Mouse (Mus musculus) forebrain, embryonic 12.5 days (tissue): ENCODE results near the gene Sowahc. TPM values are rescaled to one million over a fixed set of nuclear protein-coding genes. Genes with fewer than 3 reads are reported as not detected.

Experiments
- ATAC-seq: fragments of 200-750 bp; cut with Nextera tagmentation; 2 replicates; pipeline ENCODE4 v1.8.0; 2017; ENCODE audit warnings: moderate TSS enrichment; ENCODE audit not compliant: low FRiP score
- H3K27ac ChIP-seq: fragments of 300-500 bp; sonication (generic); 2 replicates; pipeline ENCODE4 v1.5.1; 2016; ENCODE audit warnings: mild to moderate bottlenecking
- H3K27me3 ChIP-seq: fragments of 300-500 bp; sonication (generic); 2 replicates; pipeline ENCODE4 v1.6.1; 2016; ENCODE audit warnings: mild to moderate bottlenecking
- H3K36me3 ChIP-seq: fragments of 300-500 bp; sonication (generic); replicated peaks from 2 replicates; pipeline ENCODE4 v1.6.1; 2016; ENCODE audit warnings: mild to moderate bottlenecking
- H3K4me1 ChIP-seq: fragments of 300-500 bp; sonication (generic); 2 replicates; pipeline ENCODE4 v1.6.1; 2016
- H3K4me2 ChIP-seq: fragments of 300-500 bp; sonication (generic); 2 replicates; pipeline ENCODE4 v1.6.1; 2016; ENCODE audit warnings: mild to moderate bottlenecking, moderate library complexity
- H3K4me3 ChIP-seq: fragments of 300-500 bp; sonication (generic); replicated peaks from 2 replicates; pipeline ENCODE4 v1.5.1; 2016; ENCODE audit warnings: mild to moderate bottlenecking
- H3K9ac ChIP-seq: fragments of 300-500 bp; sonication (generic); 2 replicates; pipeline ENCODE4 v1.6.1; 2016; ENCODE audit warnings: mild to moderate bottlenecking
- H3K9me3 ChIP-seq: fragments of 300-500 bp; sonication (generic); 2 replicates; pipeline ENCODE4 v1.6.1; 2016
- WGBS: fragments of 180-500 bp; shearing (Covaris S2); methylation state at CpG from one replicate; pipeline ENCODE4 v1.1.7; 2016; 5-methylcytosine and 5-hydroxymethylcytosine counted together
- polyA plus RNA-seq: library from polyadenylated mRNA; unstranded; fragments of >200 nt; fragmentation: Nextera tagmentation; extraction: Ambion mirVana; gene quantifications from 2 replicates; pipeline ENCODE4 v1.2.1, GENCODE M21; 2016

Sowahc gene
- polyA plus RNA-seq, 1 experiment from 2014 or later, result 19.7 TPM

- no peak for ATAC-seq
- Histone ChIP-seq H3K27me3 (no peaks in the 10 kb centered on the region), H3K4me2 (no peak overlapping the region), H3K4me3 (no peak overlapping the region), H3K4me1 (peaks cover 14% of the 10 kb centered on the region), H3K9me3 (no peaks in the 10 kb centered on the region), H3K27ac (no peak overlapping the region), H3K9ac (no peak overlapping the region), H3K36me3 (no peaks in the 10 kb centered on the region)
- WGBS, result 79% methylated on average over 6 of the region's 6 CpGs
Observed at GRCm38 (mm10) chr10:59259572-59259971, 37.8 kb downstream of the Sowahc start.

- no peak overlapping the region for H3K4me2 ChIP-seq
- H3K9ac ChIP-seq, result no peak overlapping the region
- H3K36me3 ChIP-seq, result no peaks in the 10 kb centered on the region
- no peak for ATAC-seq
- H3K4me1 ChIP-seq, result peaks cover 17% of the 10 kb centered on the region
- WGBS, result 77% methylated on average over 3 of the region's 3 CpGs
- H3K9me3 ChIP-seq, result no peaks in the 10 kb centered on the region
- H3K27me3 ChIP-seq, result no peaks in the 10 kb centered on the region
- H3K27ac ChIP-seq, result no peak overlapping the region
- no peak overlapping the region for H3K4me3 ChIP-seq
Observed at GRCm38 (mm10) chr10:59261603-59262002, 39.9 kb downstream of the Sowahc start.

- no peak overlapping the region for H3K9ac ChIP-seq
- H3K9me3 ChIP-seq, result no peaks in the 10 kb centered on the region
- H3K36me3 ChIP-seq, result no peaks in the 10 kb centered on the region
- H3K4me1 ChIP-seq, result peaks cover 17% of the 10 kb centered on the region
- H3K27me3 ChIP-seq, result no peaks in the 10 kb centered on the region
- no peak overlapping the region for H3K27ac ChIP-seq
- no peak overlapping the region for H3K4me3 ChIP-seq
- 97% methylated on average over 1 of the region's 1 CpGs for WGBS
- H3K4me2 ChIP-seq, result no peak overlapping the region
- ATAC-seq, result no peak
Observed at GRCm38 (mm10) chr10:59262021-59262420, 40.3 kb downstream of the Sowahc start.

- H3K4me2 ChIP-seq, result no peak overlapping the region
- 68% methylated on average over 7 of the region's 7 CpGs for WGBS
Observed at GRCm38 (mm10) chr10:59262979-59263378, 41.2 kb downstream of the Sowahc start.

GRCm38 (mm10) chr10:59265067-59265466 is 43.3 kb downstream of the Sowahc start:
- no peak for ATAC-seq
- no peaks in the 10 kb centered on the region for H3K9me3 ChIP-seq
- no peaks in the 10 kb centered on the region for H3K36me3 ChIP-seq
- H3K4me3 ChIP-seq, result no peak overlapping the region
- no peak overlapping the region for H3K9ac ChIP-seq
- 80% methylated on average over 7 of the region's 7 CpGs for WGBS
- H3K4me2 ChIP-seq, result no peak overlapping the region
- no peak overlapping the region for H3K27ac ChIP-seq
- no peaks in the 10 kb centered on the region for H3K27me3 ChIP-seq
- H3K4me1 ChIP-seq, result peaks cover 17% of the 10 kb centered on the region

More at GRCm38 (mm10) chr10:59262979-59263378, 41.2 kb downstream of the Sowahc start:
- Histone ChIP-seq H3K36me3 (no peaks in the 10 kb centered on the region), H3K27ac (no peak overlapping the region), H3K4me1 (peaks cover 17% of the 10 kb centered on the region), H3K9ac (no peak overlapping the region), H3K4me3 (no peak overlapping the region), H3K9me3 (no peaks in the 10 kb centered on the region), H3K27me3 (no peaks in the 10 kb centered on the region)
- no peak for ATAC-seq

GRCm38 (mm10) chr10:59265674-59266073 is 43.9 kb downstream of the Sowahc start:
- H3K4me3 ChIP-seq, result no peak overlapping the region
- no peaks in the 10 kb centered on the region for H3K27me3 ChIP-seq
- 75% methylated on average over 4 of the region's 4 CpGs for WGBS
- no peaks in the 10 kb centered on the region for H3K9me3 ChIP-seq
- no peak for ATAC-seq
- no peak overlapping the region for H3K9ac ChIP-seq
- no peaks in the 10 kb centered on the region for H3K36me3 ChIP-seq
- peaks cover 17% of the 10 kb centered on the region for H3K4me1 ChIP-seq
- no peak overlapping the region for H3K27ac ChIP-seq
- H3K4me2 ChIP-seq, result no peak overlapping the region

GRCm38 (mm10) chr10:59266097-59266496 is 44.3 kb downstream of the Sowahc start:
- no peak for ATAC-seq
- H3K27me3 ChIP-seq, result no peaks in the 10 kb centered on the region
- no peak overlapping the region for H3K27ac ChIP-seq
- no peak overlapping the region for H3K4me2 ChIP-seq
- no peaks in the 10 kb centered on the region for H3K9me3 ChIP-seq
- H3K4me3 ChIP-seq, result no peak overlapping the region
- H3K4me1 ChIP-seq, result peaks cover 17% of the 10 kb centered on the region
- no peaks in the 10 kb centered on the region for H3K36me3 ChIP-seq
- 82% methylated on average over 1 of the region's 1 CpGs for WGBS
- 0 out of 2 replicates have a peak overlapping the region, but pooled peaks have one; percentile 8 for H3K9ac ChIP-seq

GRCm38 (mm10) chr10:59267275-59267674 is 45.5 kb downstream of the Sowahc start:
- WGBS, result 93% methylated on average over 2 of the region's 2 CpGs
- no peak for ATAC-seq

GRCm38 (mm10) chr10:59268109-59268508 is 46.4 kb downstream of the Sowahc start:
- H3K4me3 ChIP-seq, result no peak overlapping the region
- no peaks in the 10 kb centered on the region for H3K9me3 ChIP-seq
- no peak overlapping the region for H3K9ac ChIP-seq
- no peak overlapping the region for H3K27ac ChIP-seq
- H3K4me1 ChIP-seq, result 0 out of 2 replicates have a peak, but pooled peaks cover 3% of the 10 kb centered on the region
- H3K36me3 ChIP-seq, result no peaks in the 10 kb centered on the region
- H3K27me3 ChIP-seq, result no peaks in the 10 kb centered on the region
- no peak for ATAC-seq
- no peak overlapping the region for H3K4me2 ChIP-seq
- 70% methylated on average over 4 of the region's 4 CpGs for WGBS

More at GRCm38 (mm10) chr10:59267275-59267674, 45.5 kb downstream of the Sowahc start:
- Histone ChIP-seq H3K27ac (no peak overlapping the region), H3K4me1 (peaks cover 5% of the 10 kb centered on the region; the same call in 1 of the 2 replicates), H3K9me3 (no peaks in the 10 kb centered on the region), H3K4me3 (no peak overlapping the region), H3K36me3 (no peaks in the 10 kb centered on the region), H3K27me3 (no peaks in the 10 kb centered on the region), H3K4me2 (no peak overlapping the region), H3K9ac (no peak overlapping the region)

- ATAC-seq, result no peak
- Histone ChIP-seq H3K4me1 (0 out of 2 replicates have a peak, but pooled peaks cover 3% of the 10 kb centered on the region), H3K4me3 (no peak overlapping the region), H3K9ac (no peak overlapping the region), H3K9me3 (no peaks in the 10 kb centered on the region), H3K27ac (no peak overlapping the region), H3K4me2 (no peak overlapping the region), H3K27me3 (no peaks in the 10 kb centered on the region), H3K36me3 (no peaks in the 10 kb centered on the region)
- 64% methylated on average over 3 of the region's 3 CpGs for WGBS
Observed at GRCm38 (mm10) chr10:59268754-59269153, 47.0 kb downstream of the Sowahc start.

- H3K4me2 ChIP-seq, result no peak overlapping the region
- no peaks in the 10 kb centered on the region for H3K36me3 ChIP-seq
- H3K4me3 ChIP-seq, result no peak overlapping the region
- H3K4me1 ChIP-seq, result no peaks in the 10 kb centered on the region
- no peak overlapping the region for H3K9ac ChIP-seq
- ATAC-seq, result no peak
- no peak overlapping the region for H3K27ac ChIP-seq
- no peaks in the 10 kb centered on the region for H3K9me3 ChIP-seq
- no peaks in the 10 kb centered on the region for H3K27me3 ChIP-seq
- WGBS, result 85% methylated on average over 5 of the region's 5 CpGs
Observed at GRCm38 (mm10) chr10:59275745-59276144, 54.0 kb downstream of the Sowahc start.
